Mouse (Mus musculus): ENCODE measurements around the gene Rac2.

Rac2 gene

DNA sequence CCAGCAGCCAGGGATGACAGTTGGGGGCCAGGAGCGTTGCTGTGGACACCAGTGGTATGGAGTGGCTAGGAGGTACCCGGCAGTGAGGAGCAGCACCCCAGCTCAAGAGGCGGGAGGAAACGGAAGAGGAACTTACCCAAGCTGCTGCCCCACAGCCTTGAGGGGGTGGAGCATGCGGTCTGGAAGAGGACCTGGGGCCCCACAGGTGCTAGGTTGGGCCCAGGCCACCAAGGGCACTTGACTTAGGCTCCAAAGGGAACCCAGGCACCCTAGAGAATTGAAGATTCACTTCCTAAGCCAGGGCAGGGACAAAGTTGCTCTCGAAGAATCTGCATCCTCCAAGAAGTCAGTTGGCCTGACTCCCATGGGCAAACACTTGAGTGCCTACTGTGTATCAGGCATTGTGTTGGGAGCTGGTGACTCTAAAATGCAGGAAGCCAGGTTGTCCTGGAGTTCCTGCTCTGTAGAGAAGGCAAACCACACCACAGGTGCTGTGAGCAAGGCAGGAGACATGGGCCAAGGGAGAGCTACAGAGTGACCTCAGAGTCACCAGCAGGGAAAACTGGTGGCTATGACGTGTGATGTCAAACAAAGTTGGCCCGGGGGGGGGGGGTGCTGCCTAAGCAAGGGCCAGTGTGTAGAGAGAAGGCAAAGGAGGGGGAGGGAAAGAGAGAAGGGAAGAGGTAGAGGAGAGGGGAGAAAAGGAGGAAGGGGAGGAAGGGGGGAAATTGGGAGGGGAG, at the start of gene Rac2:
Gene Rac2, minus strand, starts transcription at position 126 of the 740 bp plus-strand sequence.
- DNase-seq (ENCODE audit: low spot score) = no peak

- no peak for DNase-seq (ENCODE audit: low spot score)
Measured at GRCm38 (mm10) chr15:78616973-78617372, 44.4 kb upstream of the Rac2 start.

GRCm38 (mm10) chr15:78614536-78614935, 42.0 kb upstream of the Rac2 start:
- DNase-seq (ENCODE audit: low spot score) = no peak

DNA sequence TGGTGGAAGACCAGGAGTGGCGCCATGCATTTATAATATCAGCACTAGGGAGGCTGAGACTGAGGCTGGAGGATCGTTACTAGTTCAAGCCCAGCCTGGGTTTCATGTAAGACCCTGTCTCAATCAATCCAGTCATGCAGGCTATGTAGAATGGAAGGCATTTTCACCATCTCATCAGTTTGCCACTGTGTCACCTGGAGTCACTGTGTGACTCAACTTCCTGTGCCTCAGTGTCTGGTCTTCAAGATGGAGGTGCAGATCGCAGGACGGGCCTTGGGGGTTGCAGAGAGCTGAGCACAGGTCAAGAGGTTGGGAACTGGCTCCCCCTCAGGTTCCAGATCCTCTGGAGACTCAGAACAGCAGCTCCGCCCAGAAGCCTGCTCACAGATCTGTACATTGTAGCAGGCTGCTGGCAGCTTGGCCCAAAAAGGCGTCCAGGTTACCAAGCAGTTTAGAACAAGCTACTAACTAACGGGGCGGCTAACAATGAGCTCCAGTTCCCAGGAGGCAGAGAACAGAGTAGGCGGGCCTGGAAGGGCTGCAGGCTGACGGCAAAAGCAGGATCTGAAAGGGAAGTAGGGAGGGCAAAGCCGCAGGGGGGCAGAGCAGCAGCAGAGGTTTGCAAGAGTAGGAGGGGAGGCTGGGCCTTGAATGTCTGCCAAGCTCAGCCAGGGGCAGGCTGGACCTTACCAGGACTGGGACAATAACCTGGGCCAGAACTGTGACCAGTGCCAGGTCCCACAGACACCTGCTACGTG, 38.3 kb upstream of the Rac2 start:
- no peak for DNase-seq (ENCODE audit: low spot score)

- DNase-seq (ENCODE audit: low spot score) = no peak
Measured at GRCm38 (mm10) chr15:78607463-78607862, 34.9 kb upstream of the Rac2 start.

GRCm38 (mm10) chr15:78606059-78606458, 33.5 kb upstream of the Rac2 start:
- DNase-seq (ENCODE audit: low spot score) = no peak

- no peak for DNase-seq (ENCODE audit: low spot score)
Measured at GRCm38 (mm10) chr15:78605371-78605791, 32.8 kb upstream of the Rac2 start.

DNA sequence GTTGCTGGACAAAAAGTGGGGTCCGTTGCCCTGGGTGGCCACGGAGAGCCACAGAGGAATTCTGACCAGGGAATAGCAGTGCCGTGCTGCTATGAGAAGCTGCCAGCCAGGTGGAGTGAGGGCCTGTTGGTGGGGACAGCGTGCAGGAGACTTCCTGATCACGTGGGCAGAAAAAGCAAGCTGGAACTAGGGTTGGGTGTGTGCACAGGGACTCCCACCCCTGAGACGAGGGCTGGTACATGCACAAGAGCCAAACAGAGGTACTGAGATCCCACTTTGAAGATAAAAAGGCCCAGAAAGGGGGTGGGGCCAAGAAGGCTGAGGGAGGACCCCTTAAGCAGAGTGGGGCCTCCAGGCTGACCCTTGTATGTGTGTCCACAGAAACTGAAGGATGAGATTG, 31.7 kb upstream of the Rac2 start:
- DNase-seq (ENCODE audit: low spot score) = no peak

DNA sequence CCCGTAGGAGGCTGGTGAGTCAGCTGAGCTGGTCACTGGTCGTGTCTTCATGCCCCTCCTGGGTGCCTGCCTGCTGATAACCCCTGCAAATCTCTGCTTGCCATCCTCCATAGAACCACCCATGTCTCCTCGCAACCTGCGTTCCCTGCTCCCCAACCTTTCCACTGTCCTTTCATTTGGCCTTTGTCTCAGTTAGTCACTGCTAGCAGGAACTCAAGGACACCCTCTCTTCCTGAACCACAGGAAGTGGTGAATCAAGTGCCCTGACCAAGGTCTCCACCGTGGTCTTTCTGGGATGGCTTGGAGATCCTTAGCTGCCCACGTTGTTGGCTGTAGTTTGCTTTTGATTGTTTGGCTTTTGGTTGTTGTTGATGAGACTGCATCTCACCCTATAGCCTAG, 28.6 kb upstream of the Rac2 start:
- no peak for DNase-seq (ENCODE audit: low spot score)

DNA sequence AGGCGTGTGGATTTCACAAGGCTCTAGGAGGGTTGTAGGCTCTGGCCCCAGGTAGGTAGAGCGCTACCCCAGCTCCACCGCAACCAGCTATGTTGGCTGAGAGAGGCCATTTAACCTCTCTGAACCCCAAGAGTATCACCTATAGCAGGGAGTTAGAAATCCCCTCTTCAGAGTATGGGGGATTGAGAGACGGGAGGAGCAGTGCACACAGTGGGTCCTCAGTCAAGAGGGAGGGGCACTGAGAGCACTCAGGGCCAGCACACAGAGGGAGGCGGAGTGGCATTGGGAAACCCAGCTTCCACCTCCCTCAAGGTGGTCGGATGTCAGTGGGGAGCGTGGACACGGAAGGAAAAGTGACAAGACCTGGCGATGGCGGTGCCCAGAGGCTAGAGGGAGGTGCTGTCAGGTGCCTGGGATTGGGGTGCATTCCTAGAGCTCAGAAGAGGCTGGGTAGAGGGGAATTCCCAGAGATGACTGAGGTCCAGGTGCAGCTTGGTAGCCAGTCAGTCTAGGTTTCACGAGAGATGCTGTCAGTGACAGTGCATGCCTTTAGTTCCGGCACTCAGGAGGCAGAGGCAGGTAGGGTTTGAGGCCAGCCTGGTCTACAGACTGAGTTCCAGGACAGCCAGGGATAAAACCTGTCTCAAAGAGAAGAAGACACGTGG, 27.1 kb upstream of the Rac2 start:
- DNase-seq (ENCODE audit: low spot score) = no peak

- DNase-seq (ENCODE audit: low spot score) = no peak
Measured at GRCm38 (mm10) chr15:78599124-78599523, 26.5 kb upstream of the Rac2 start.

DNA sequence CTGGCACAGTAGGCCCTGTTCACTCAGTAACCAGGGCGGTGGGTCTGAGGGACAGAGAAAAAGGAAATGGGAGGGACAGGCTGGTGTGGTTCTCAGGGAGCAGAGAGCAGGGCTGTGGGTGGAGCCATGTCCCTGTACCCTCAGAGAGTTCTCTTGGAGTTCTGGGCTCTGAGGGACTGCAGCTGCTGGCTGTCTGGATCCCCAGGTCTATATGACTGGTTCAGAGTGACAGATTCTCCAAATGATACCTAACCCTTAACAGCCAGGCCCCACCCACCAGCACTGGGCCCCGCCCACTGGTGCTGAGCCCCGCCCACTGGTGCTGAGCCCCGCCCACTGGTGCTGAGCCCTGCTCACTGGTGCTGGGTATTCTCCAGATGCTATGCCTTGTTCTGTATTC, 25.1 kb upstream of the Rac2 start:
- DNase-seq (ENCODE audit: low spot score) = no peak

GRCm38 (mm10) chr15:78596914-78597313, 24.3 kb upstream of the Rac2 start, which contains the start of gene Cyth4:
Cyth4 (plus strand) TSS chr15:78597047.
- DNase-seq (ENCODE audit: low spot score) = no peak

- no peak for DNase-seq (ENCODE audit: low spot score)
Measured at GRCm38 (mm10) chr15:78596504-78596903, 23.9 kb upstream of the Rac2 start.

- DNase-seq (ENCODE audit: low spot score) = no peak
Measured at GRCm38 (mm10) chr15:78595468-78595867, 22.9 kb upstream of the Rac2 start.

DNA sequence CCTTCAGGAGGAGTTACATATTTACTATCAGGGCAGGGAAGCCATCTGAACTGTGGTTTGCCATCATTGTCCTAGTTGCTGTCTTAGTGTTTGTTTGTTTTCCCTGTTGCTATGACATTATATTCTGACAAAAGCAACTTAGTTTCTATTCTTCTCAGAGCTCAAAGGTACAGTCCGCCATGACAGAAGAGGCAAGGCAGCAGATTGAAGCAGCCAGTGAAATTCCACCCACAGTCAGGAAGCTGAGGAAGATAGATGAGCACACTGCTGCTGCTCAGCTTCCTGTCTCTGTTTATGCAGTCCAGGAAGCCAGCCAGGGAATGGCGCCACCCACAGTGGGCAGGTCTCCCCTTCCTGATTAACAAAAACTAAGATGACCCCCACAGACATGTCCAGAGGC, 22.2 kb upstream of the Rac2 start:
- DNase-seq (ENCODE audit: low spot score) = no peak

DNA sequence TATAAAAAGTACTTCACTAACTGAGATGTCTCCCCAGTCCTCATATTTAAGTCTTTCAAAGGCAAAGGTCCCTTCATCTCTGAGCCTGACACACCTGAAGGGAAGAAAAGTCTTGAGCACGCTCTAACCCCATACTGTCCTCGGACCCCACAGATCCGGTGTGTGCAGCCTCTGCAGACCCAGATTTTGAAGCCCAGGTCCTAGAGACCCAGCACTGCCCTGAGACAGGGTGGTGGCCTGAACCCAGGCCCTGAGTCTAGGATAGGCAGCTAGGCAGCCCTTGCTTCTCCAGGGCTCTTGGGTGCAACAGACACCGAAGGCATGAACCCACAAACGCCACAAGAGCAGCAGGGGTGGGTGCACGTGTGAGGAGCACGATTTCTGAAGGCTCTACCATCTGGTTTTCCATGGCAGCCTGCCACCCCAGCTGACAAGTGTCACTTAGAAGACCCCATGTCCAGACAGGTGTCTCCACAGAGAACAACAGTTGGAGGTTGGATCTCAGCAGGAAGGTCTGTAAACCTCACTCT, 21.4 kb upstream of the Rac2 start:
- no peak for DNase-seq (ENCODE audit: low spot score)

DNA sequence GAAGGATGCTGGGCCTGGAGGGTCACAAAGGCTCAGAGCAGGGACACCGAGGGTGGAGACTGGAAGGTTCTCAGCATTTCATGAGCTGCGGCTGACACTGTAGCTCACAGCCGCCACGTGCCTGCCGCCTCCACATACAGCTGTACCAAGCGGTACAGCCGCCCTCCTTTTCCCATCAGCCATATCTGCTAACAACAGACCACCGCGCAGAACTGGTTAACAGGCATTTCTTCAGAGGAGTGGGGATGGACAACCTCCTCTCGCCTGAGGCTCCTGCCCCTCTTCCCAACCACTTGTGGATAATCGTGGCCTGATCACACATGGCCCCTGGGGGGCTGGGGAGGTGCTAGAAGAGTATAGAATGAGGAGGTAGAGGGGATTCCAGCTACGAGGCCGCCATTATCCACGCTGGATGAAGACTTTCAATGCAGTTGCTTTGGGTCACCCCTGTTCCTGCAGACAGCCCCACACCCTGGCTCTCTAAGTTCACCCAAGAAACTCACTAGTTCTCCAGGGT, 19.9 kb upstream of the Rac2 start:
- no peak for DNase-seq (ENCODE audit: low spot score)

GRCm38 (mm10) chr15:78591680-78592451, 19.3 kb upstream of the Rac2 start:
- DNase-seq (ENCODE audit: low spot score) = no peak

DNA sequence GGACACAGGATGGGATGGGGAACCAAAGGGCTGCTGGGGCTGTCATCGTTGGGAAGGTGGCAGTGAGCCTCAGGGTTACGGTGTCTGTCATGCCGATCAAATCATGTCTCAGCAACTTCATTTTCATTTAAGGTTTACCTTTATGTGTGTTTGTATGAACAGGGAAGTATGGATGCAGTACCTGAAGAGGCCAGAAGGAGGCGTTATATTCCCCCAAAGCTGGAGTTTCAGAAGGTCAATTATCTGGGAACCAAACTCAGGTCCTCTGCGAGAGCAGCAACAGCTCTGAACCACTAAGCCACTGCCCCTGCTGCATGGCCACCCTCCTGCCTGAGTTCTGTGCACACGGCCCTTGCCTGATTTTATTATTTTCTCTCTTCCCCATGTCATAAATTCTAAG, 18.2 kb upstream of the Rac2 start:
- no peak for DNase-seq (ENCODE audit: low spot score)

DNA sequence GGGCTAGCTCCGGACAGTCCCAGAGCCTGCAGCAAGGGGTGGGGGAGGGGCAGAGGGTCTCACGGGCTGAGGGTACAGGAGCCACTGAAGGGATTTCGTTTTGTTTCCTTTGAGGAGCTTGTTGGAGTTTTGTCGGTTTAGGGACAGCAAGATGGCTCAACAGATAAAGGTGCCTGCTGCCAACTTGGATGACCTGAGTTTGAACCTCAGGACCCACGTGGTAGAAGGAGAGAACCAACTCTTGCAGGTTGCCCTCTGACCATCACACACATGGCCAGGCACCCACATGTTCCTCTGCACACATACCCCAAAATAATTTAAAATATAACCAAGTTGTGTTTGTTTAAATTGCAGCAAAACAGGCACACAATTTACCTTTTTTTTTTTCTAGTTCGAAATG, 17.4 kb upstream of the Rac2 start:
- DNase-seq (ENCODE audit: low spot score) = no peak

GRCm38 (mm10) chr15:78588900-78589299, 16.3 kb upstream of the Rac2 start:
- DNase-seq (ENCODE audit: low spot score) = no peak
